Mouse (Mus musculus): Measurements from ENCODE around the gene Nudt12. TPM values are rescaled to one million over a fixed set of nuclear protein-coding genes. Genes with fewer than 3 reads are reported as not detected.

Nudt12 gene
- total RNA-seq (2021): 1 to 10 TPM; 8.5 to 8.6 TPM

DNA sequence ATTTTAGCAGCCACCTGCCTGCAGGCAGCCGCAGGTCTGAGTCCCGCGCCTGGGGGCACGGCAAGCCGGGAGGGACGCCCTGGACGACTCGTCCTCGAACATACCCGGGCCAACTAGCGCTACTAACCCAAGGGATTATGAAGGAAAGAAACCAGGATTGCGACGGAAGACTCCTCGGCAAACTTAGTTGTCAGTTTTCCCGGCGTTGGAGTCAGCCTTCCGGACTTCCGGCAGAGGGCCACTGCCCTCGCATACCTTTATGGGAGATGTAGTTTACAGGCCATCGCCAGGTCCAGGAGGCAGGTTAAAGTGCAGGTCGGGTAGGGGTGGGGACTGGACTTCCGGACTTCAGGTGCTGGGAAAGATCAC lies at the start of gene Nudt12:
Gene Nudt12 (minus strand): TSS at position 282 of the 369 bp plus-strand sequence.
- intact Hi-C loops (cut with DNase I): no loop called here
- peak; percentile 67 to 80 for DNase-seq

DNA sequence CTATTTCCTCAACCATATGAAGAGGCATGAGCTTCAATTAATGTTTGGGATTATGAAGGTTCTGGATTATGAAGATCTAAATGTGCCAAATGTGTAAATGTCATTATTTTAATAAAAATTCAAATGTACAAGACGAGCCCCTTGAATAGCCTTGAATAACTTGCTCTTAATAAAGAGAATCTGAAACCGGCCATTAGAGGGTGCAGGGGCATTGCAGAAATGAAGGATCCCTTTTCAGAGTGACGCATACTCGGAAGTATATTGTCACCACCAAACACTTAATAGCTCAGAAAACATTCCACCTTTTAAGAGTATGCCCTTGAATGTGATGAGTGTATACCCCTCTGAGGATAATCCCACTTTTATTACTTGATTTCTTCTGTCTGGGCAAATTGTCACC lies 40.1 kb upstream of the Nudt12 start:
- intact Hi-C loops (cut with DNase I): no loop called here

DNA sequence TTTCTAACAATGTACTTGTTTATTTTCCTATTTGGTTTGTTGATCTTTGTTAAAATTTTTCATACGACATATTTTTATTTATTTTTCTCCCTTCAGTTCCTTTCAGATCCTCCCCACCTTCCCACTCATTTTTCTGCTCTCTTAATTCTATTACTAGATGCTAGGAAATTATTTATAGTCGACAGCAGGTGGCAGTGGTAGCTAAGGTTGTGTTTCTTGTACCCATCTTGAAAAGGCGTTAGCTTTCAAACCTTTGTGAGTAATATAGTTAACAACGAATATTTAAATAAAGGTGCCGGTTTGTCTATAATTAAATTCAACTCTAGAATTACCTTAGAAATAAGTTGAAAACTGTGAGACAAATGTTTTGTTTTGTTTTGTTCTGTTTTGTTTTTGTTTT lies 26.6 kb upstream of the Nudt12 start:
- DNase-seq: peak in 1 of 2 experiments; percentile 5
- intact Hi-C loops (cut with DNase I): no loop called here

More for the DNA sequence above, 40.1 kb upstream of the Nudt12 start:
- DNase-seq: no peak

DNA sequence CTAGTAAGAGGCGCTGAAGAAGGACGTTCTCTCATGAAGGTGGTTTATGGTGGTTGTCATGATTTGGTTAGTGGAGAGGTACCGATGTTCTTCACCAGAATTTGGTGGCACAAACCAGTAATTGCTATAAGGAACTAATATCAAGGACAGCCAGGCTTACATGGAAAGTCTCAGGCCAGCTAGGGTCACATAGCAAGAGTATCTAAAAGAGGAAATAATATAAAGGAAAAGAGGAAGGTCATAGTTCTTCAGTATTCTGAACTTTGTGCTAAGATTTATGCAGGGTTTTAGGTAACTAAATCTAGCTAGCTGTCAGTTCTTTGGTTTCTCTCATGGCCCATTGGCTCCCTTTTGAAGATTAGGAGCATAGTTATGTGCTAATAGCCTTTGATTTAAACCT lies 20.3 kb upstream of the Nudt12 start:
- DNase-seq: no peak
- intact Hi-C loops (cut with DNase I): no loop called here

- no peak for DNase-seq
- intact Hi-C loops (cut with DNase I): no loop called here
Observed at GRCm38 (mm10) chr17:59026336-59026735, 13.2 kb upstream of the Nudt12 start.

- DNase-seq: no peak
- intact Hi-C loops (cut with DNase I): no loop called here
Observed at GRCm38 (mm10) chr17:59024502-59024901, 11.3 kb upstream of the Nudt12 start.

- intact Hi-C loops (cut with DNase I): no loop called here
- no peak for DNase-seq
Observed at GRCm38 (mm10) chr17:59023971-59024370, 10.8 kb upstream of the Nudt12 start.

GRCm38 (mm10) chr17:59018666-59019065 lies 5.5 kb upstream of the Nudt12 start:
- no peak for DNase-seq
- intact Hi-C loops (cut with DNase I): no loop called here

- intact Hi-C loops (cut with DNase I): no loop called here
- DNase-seq: peak; percentile 3 to 5
Observed at GRCm38 (mm10) chr17:59012421-59013090, 616 bp downstream of the Nudt12 start.

DNA sequence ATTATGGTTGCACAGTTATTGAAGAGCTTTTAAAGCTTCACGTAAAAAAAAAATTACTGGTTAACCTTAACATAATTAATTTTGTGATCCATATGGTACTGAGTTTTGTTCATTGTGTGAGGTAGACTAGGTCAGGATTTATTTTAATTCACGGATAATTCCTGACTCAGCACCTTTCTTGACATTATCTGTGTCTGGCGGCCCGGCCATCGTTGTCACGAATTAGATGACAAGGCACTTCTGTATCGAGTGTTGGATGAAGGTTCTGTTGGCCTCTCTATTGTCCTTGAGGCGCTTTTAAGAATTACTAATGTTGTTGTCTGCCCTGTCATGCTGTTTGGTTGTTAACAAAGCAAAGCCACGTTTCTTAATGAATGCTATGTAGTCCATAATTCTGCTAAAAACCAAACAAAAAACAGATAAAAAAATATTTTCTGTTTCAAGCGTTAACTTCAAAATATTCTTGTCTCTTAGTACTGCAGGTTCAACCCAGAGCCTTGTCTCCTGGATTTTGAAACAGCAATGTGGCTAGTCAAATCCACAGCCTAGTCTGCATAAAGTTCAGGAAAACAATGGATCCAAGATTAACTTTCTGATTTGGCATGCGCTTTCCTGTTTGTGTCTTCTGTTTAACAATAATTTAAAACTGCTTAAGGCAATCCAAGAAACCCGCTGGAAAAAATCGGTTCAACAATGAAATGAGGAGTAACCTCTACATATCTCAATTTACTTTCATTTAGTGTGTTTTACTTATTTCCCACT lies 1.4 kb downstream of the Nudt12 start:
- DNase-seq: no peak
- intact Hi-C loops (cut with DNase I): no loop called here

DNA sequence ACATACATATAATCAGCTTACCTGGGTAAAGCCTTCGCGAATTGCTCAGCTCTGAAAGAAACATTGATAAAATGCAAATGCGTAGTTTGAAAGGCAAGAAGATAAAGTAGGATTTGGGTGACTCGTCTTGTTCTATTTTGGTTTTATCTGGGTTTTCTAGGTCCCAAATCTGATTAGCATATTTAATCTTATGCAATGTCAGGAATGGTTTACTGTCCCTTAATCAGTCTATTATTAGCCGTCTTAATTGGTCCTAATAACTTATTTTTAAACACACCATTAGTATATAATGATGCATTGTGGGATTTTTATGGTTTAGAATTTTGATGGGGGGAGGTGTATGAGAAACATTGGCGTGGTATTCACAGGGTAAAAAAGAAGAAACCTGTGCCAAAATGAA lies 21.9 kb downstream of the Nudt12 start, which contains the start of gene Pdzph1:
Gene Pdzph1 (minus strand): TSS at position 101 of the 400 bp plus-strand sequence.
- no peak for DNase-seq
- intact Hi-C loops (cut with DNase I): no loop called here

GRCm38 (mm10) chr17:58973237-58973636 lies 39.9 kb downstream of the Nudt12 start:
- DNase-seq: no peak
- intact Hi-C loops (cut with DNase I): no loop called here

DNA sequence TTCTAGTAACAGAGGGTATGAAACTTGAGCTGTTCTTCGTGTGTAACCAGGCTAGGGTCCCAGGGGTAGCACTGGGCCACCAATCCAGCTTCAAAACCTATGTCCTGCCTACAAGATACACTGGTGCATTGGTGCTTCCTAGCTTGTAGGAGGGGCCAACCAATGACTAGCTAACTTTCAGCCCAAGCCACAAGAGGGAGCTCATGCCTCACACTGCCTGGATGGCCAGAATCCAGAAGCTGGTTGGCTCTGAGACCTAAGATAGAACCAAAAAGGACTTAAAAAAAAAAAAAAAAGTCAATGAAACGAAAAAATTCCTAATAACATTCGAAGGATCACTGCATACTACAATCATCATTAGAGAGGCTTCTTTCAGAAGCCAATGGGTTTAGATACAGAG lies 53.3 kb downstream of the Nudt12 start:
- intact Hi-C loops (cut with DNase I): no loop called here
- peak; percentile 7 to 12 for DNase-seq

DNA sequence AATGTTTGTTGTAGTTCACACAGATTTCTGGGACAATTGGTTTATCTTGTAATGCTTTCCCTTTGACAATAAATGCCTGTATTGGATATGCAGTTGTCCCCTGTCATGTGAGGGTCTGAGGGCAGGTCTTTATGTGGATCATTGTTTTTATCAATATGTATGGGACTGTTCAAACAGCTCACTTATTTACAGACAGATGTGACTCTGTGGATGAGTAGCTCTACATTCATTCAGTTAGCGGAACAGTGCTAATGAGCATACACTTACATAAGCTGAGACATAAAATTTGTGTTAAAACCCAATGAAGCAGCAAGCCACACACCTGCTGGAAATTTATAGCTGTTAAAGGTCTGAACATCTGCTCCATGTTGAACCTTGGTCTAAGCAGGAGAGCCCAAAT lies 56.1 kb downstream of the Nudt12 start:
- intact Hi-C loops (cut with DNase I): no loop called here
- DNase-seq: no peak

Other genes with a start within 250 kb of the Nudt12 start
- not detected for gene Pdzph1, start 22.0 kb downstream of the Nudt12 start, total RNA-seq (2021)

Measured in heart, postnatal 10 days (tissue).